In genomic region chr1:34011051-34011677, GRCm38 (mm10) we compare ENCODE assay signal across 8 mouse cellular contexts.
DNase-seq lines count a peak whose midpoint lies in the region; ATAC-seq and TF ChIP-seq lines count a peak whose summit lies in the region.

No protein-coding gene starts in this region.

- TF ChIP-seq POLR2A in heart, adult 2 months (IDR thresholded peaks at IDR 0.05; ENCODE audit: insufficient read depth, low read depth, low read length): peak; percentile 74

- peak overlapping the region; percentile 87 for H3K9ac ChIP-seq in heart, adult 2 months (ENCODE audit: low read depth, low read length)
- peak overlapping the region; percentile 94 for H3K9ac ChIP-seq in midbrain, embryonic 16.5 days (ENCODE audit: low read depth, low read length)

- intact Hi-C loops in heart, adult 2 months (cut with DNase I): no loop called here

- H3K27me3 ChIP-seq in erythroblast, embryonic 14.5 days (ENCODE audit: control insufficient read depth): peaks cover 27% of the 10 kb centered on the region
- H3K27me3 ChIP-seq in heart, adult 2 months (ENCODE audit: control insufficient read depth, insufficient read depth, low read length): no peaks in the 10 kb centered on the region
- H3K27me3 ChIP-seq in midbrain, embryonic 16.5 days (ENCODE audit: control insufficient read depth, insufficient read depth, low read depth, low read length): no peaks in the 10 kb centered on the region

- peak; percentile 71 for TF ChIP-seq CTCF in heart, adult 2 months (IDR thresholded peaks at IDR 0.05)

- peak overlapping the region; percentile 92 for H3K4me2 ChIP-seq in midbrain, embryonic 16.5 days (ENCODE audit: low read length)

- H3K27ac ChIP-seq in heart, adult 2 months: peak overlapping the region; percentile 91
- H3K27ac ChIP-seq in midbrain, embryonic 16.5 days (ENCODE audit: low read length): peak overlapping the region; percentile 77

- H3K79me2 ChIP-seq in heart, adult 2 months (replicated peaks; ENCODE audit: control insufficient read depth, insufficient read depth, low read length): no peaks in the 10 kb centered on the region

- ATAC-seq in erythroblast, adult 5-6 weeks (replicated peaks; ENCODE audit: low FRiP score, poor library complexity, severe bottlenecking): no peak
- ATAC-seq in midbrain, embryonic 16.5 days: peak; percentile 87

- peaks cover 3% of the 10 kb centered on the region for H3K4me1 ChIP-seq in erythroblast, embryonic 14.5 days (ENCODE audit: control insufficient read depth)
- peaks cover 3% of the 10 kb centered on the region for H3K4me1 ChIP-seq in heart, adult 2 months (ENCODE audit: control insufficient read depth, insufficient read depth, low read length)
- peaks cover 38% of the 10 kb centered on the region for H3K4me1 ChIP-seq in midbrain, embryonic 16.5 days (ENCODE audit: control insufficient read depth, insufficient read depth, low read length)

- WGBS in heart, adult 2 months: under 1% methylated on average over 46 of the region's 47 CpGs
- 1% methylated on average over 40 of the region's 47 CpGs for WGBS in midbrain, embryonic 16.5 days

- peak; percentile 44 for DNase-seq in embryo, embryonic 11.5 days (ENCODE audit: low read depth, low spot score)
- DNase-seq in heart, adult 2 months: peak; percentile 88 to 89
- peak; percentile 62 for DNase-seq in kidney, adult 18-20 months
- peak; percentile 50 for DNase-seq in liver
- DNase-seq in spleen, postnatal 36 days (ENCODE audit: low spot score in 2 of 2): peak; percentile 15 to 49

- TF ChIP-seq EP300 in heart, adult 2 months (IDR thresholded peaks at IDR 0.05; ENCODE audit: insufficient read depth, low read depth, low read length): peak; percentile 40; the same call in 1 of the 2 replicates

- H3K9me3 ChIP-seq in erythroblast, embryonic 14.5 days (ENCODE audit: control insufficient read depth, low read length): no peaks in the 10 kb centered on the region
- H3K9me3 ChIP-seq in midbrain, embryonic 16.5 days (replicated peaks; ENCODE audit: control insufficient read depth, low read length, poor library complexity, severe bottlenecking): no peaks in the 10 kb centered on the region

- H3K4me3 ChIP-seq in erythroblast, embryonic 14.5 days (replicated peaks): peak overlapping the region; percentile 54
- H3K4me3 ChIP-seq in heart, adult 2 months: peak overlapping the region; percentile 67
- H3K4me3 ChIP-seq in midbrain, embryonic 16.5 days (ENCODE audit: low read depth, low read length): peak overlapping the region; percentile 90

- no peaks in the 10 kb centered on the region for H3K36me3 ChIP-seq in erythroblast, embryonic 14.5 days (ENCODE audit: control insufficient read depth)
- peaks cover 12% of the 10 kb centered on the region for H3K36me3 ChIP-seq in heart, adult 2 months (ENCODE audit: control insufficient read depth, insufficient read depth, low read length)
- H3K36me3 ChIP-seq in midbrain, embryonic 16.5 days (ENCODE audit: control insufficient read depth, insufficient read depth, low read length): no peaks in the 10 kb centered on the region

Comparison
In these comparisons a context has a peak if more than half of its experiments do, and no peak if none do; other contexts are left out.
1. DNase-seq: peak in every context shown above with its lines; median percentile 88 in heart, adult 2 months; 62 in kidney, adult 18-20 months; 50 in liver; 44 in embryo, embryonic 11.5 days; 32 in spleen, postnatal 36 days.